Mouse (Mus musculus): ENCODE data around the gene Il17ra.
A peak's percentile ranks its signal among the peaks of the same experiment; 100 is the strongest.

Il17ra gene

DNA sequence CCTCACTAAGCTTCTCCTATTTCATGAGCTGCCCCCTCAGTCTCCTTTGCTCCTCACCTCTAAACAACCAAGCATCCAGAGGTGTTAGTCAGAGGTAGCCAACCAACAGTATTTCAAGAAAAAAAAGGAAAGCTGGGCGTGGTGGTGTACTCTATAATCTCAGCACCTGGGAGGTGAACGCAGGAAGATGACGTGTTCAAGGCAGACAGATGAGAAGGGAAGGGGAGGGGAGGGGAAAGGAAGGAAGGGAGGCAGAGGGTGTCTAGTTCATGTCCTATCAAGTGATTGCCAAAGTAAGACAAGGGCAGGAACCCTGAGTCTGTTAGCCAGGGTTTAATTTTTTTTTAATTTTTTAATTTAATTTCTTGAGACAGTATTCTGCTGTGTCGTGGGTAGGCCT, 45.6 kb downstream of the Il17ra start:
- no peak for DNase-seq (ENCODE audit: low spot score in 2 of 2)

- no peak for DNase-seq (ENCODE audit: low spot score in 2 of 2)
These were observed 46.9 kb downstream of the Il17ra start for GRCm38 (mm10) chr6:120509975-120510374.

- DNase-seq (ENCODE audit: low spot score in 2 of 2), result no peak
These were observed 47.4 kb downstream of the Il17ra start for GRCm38 (mm10) chr6:120510425-120510824.

- DNase-seq (ENCODE audit: low spot score in 2 of 2), result no peak
These were observed 48.2 kb downstream of the Il17ra start for GRCm38 (mm10) chr6:120511212-120511611.

DNA sequence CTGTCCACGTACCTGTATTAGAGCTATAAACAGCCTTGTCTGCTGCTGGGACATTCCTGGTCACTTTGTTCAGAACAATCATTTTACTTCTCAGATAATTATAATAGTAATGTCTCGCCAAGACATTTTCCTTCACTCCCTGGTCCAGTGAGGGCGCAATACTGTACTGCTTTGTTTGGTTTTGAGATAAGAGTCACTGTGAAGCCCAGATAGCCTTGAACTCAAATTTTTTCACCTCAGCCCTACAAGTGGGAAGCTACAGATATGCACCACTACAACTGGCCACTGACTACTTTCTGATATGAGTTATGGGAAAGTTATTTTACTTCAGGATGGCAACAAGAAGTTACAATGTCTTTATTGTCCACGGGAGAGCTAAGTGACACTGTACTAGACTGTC, 53.4 kb downstream of the Il17ra start:
- no peak for DNase-seq (ENCODE audit: low spot score in 2 of 2)

DNA sequence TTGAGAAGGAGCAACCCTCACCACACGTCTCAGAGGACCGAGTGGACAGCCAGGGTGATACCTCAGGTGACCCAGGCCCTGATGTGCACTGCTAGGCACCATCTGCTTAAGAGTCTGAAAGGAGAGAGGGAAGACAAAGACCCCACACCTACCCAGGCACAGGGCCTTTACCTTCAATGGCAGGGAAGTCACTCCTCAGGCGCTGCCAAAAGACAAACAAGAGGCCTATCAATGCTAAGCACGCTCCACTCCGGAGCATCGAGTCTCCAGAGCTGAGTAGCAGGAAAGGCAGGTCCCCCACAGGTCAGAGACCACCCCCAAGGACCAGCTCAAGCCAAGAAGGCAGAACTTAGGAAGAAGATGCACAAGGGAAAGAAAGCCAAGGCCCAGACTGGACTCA, 53.8 kb downstream of the Il17ra start:
- no peak for DNase-seq (ENCODE audit: low spot score in 2 of 2)

DNA sequence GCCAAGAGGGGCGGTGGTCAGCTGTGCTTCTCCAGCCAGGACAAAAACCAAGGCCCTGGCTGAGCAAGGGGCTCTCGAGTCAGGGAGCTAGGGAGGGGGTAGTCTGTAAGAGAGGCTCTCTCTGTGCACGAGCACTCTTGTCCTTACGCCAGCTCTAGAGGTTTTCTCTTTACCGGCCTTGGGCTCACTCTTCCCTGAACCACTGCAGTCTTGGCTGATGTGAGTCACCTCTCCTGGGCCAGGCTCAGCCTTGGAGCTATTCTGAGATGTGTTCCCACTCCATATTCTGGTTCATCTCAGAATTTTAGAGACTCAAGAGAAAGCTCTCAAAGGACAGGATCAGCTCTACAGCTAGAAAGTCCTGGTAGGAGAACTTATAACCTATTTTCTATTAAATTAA, 54.3 kb downstream of the Il17ra start:
- no peak for DNase-seq (ENCODE audit: low spot score in 2 of 2)

- DNase-seq (ENCODE audit: low spot score in 2 of 2), result no peak
These were observed 56.6 kb downstream of the Il17ra start for GRCm38 (mm10) chr6:120519647-120520046.

DNA sequence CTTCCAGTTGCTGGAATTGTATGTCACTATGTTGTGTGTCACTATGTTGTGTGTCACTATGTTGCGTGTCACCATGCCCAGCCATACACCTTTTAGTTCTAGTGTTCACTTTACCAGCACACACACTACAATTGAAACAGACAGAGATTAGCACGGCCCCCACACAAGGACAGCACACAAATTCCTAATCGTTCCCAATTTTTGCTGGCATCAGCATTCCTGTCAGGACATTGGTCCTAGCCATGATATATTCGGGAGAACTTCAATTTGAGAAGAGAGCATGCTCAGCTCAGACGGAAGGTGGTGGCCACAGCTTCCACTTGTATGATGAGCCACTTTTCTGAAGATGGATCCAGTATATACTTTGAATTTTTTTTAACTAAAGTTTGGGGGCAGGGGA, 61.7 kb downstream of the Il17ra start:
- no peak for DNase-seq (ENCODE audit: low spot score in 2 of 2)

GRCm38 (mm10) chr6:120529123-120529522, 66.1 kb downstream of the Il17ra start:
- DNase-seq (ENCODE audit: low spot score in 2 of 2), result no peak

GRCm38 (mm10) chr6:120531020-120531965, 68.2 kb downstream of the Il17ra start, which contains the start of gene Hdhd5:
Gene Hdhd5, minus strand, starts transcription at chr6:120531319.
- DNase-seq (ENCODE audit: low spot score in 2 of 2), result peak; percentile 86 to 93

DNA sequence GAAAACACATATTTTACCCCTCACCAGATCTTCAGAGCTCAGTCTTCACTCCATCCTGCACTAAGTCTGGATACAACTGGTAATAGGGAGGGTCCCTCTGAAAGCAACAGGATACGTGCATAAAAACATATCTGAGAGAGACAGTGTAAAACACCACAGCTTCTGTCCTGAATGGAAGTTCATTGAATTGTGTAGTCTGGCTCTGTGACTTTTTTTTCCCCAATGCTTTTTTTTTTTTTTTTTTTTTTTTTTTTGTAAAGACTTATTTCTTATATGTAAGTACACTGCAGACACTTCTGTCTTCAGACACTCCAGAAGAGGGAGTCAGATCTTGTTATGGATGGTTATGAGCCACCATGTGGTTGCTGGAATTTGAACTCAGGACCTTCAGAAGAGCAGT, 69.5 kb downstream of the Il17ra start:
- no peak for DNase-seq (ENCODE audit: low spot score in 2 of 2)

GRCm38 (mm10) chr6:120536337-120536736, 73.3 kb downstream of the Il17ra start:
- DNase-seq (ENCODE audit: low spot score in 2 of 2), result no peak
